Mouse (Mus musculus): ENCODE data around the gene Olfr1367.

DNA sequence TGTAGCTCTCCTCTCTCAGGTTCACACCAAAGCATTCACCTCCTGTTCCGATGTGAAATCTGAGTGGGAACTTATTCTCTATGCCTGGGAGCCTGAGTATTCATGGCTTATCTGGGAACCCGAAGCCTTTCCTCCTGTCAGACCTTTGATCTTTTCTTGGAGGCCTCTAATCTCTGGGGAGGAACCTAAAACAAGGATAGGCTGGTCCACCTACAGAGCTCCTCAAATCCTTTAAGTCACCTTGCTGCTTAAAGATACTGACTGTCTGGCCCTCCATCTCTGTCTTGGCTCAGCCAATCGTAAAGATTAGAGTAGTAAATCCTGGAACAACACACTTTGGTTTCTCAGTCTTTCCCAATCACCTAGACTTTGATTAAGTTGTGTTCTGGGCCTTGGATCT, 48.2 kb upstream of the Olfr1367 start:
- TF ChIP-seq CTCF (conservative IDR thresholded peaks at IDR 0.05; ENCODE audit: low read length) (no peak), POU5F1 (IDR thresholded peaks at IDR 0.05; ENCODE audit: borderline replicate concordance, low read length) (no peak), NANOG (IDR thresholded peaks at IDR 0.05; ENCODE audit: borderline replicate concordance, low read length) (no peak)

All from E14TG2a.4 (cell line).